Mouse (Mus musculus): ENCODE measurements at regions not wholly inside any gene's neighbourhood (a gene's known extent, or its start where the extent isn't known, plus 50 kb on each side); places are given as distances from the start of the nearest gene placed in this dataset.

DNA sequence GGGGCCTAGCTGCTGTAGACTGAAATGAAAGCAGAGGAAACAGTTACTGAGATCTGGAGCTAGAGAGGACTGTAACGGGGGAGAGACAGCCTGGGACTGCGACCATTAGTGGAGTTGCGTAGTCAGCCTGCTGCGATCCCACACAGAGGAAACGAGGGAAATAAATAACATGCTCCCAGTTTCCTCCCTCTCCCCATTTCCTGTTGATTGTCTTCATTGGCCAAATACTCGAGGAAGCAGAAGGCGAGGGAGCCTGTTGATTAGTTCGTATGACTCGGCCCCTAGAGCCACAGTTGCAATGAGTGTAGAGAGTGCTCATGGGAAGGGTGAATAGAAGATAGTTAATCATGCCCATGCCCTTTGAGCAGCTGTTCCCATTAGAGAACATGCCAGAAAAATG, 155.0 kb upstream of the Eif4g2 start:
- TF ChIP-seq CTCF (IDR thresholded peaks at IDR 0.05) (no peak), POLR2A (IDR thresholded peaks at IDR 0.05; ENCODE audit: insufficient read depth, low read depth, low read length) (no peak)
